Mouse (Mus musculus) embryonic fibroblast, embryonic 13.5 days (primary cell): ENCODE results near the gene Dynll1.

ENCODE experiments used
- CTCF ChIP-seq: IDR thresholded peaks from 2 replicates; pipeline ENCODE4 v1.5.1; 2011; ENCODE audit warnings: mild to moderate bottlenecking, control low read depth, low read length, moderate library complexity, borderline replicate concordance; ENCODE audit not compliant: insufficient read depth
- POLR2A ChIP-seq: IDR thresholded peaks from 2 replicates; pipeline ENCODE4 v1.6.1; 2011; ENCODE audit warnings: low read depth, mild to moderate bottlenecking, control low read depth, low read length, moderate library complexity

DNA sequence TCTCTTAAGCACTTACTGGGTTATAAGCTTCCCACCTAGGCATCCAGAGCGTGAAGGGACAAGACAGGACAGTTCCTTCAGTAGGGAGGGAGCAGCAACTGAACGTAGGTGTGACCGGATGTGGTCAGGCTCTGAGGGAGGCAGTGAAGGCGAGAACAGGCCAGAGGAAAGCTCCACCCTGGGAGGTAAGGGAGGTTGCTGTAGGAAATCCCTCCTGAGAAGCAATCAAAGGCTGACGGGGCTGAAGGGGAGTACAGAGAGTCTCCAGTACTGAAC, 12.8 kb upstream of the Dynll1 start:
- no peak for TF ChIP-seq CTCF
- TF ChIP-seq POLR2A: no peak
